Mouse (Mus musculus): Measurements from ENCODE around the gene Lamc1. TPM values are rescaled to one million over a fixed set of nuclear protein-coding genes. Genes with fewer than 3 reads are reported as not detected.

Gene Lamc1
- polyA plus RNA-seq, 1 experiment from 2014 or later: 14.5 TPM

- WGBS: 89% methylated on average over 3 of the region's 3 CpGs
- 0 out of 2 replicates have a peak, but pooled peaks cover 3% of the 10 kb centered on the region for H3K27me3 ChIP-seq
- no peak overlapping the region for H3K4me3 ChIP-seq
- no peak overlapping the region for H3K27ac ChIP-seq (replicated peaks)
- H3K4me1 ChIP-seq: peaks cover 14% of the 10 kb centered on the region
- H3K4me2 ChIP-seq (replicated peaks): no peak overlapping the region
- no peaks in the 10 kb centered on the region for H3K36me3 ChIP-seq
- H3K9me3 ChIP-seq: no peaks in the 10 kb centered on the region
- ATAC-seq (replicated peaks): no peak
- no peak overlapping the region for H3K9ac ChIP-seq (replicated peaks)
These were observed 135.2 kb downstream of the Lamc1 start for GRCm38 (mm10) chr1:153197316-153197850.

- no peak for ATAC-seq (replicated peaks)
- H3K36me3 ChIP-seq: no peaks in the 10 kb centered on the region
- 0 out of 2 replicates have a peak, but pooled peaks cover 3% of the 10 kb centered on the region for H3K27me3 ChIP-seq
- H3K9ac ChIP-seq (replicated peaks): no peak overlapping the region
- no peak overlapping the region for H3K4me2 ChIP-seq (replicated peaks)
- 87% methylated on average over 6 of the region's 6 CpGs for WGBS
- no peak overlapping the region for H3K27ac ChIP-seq (replicated peaks)
- peaks cover 15% of the 10 kb centered on the region for H3K4me1 ChIP-seq
- H3K9me3 ChIP-seq: no peaks in the 10 kb centered on the region
- no peak overlapping the region for H3K4me3 ChIP-seq
These were observed 139.6 kb downstream of the Lamc1 start for GRCm38 (mm10) chr1:153192945-153193344.

GRCm38 (mm10) chr1:153192379-153192778 lies 140.2 kb downstream of the Lamc1 start:
- Histone ChIP-seq H3K27me3 (0 out of 2 replicates have a peak, but pooled peaks cover 3% of the 10 kb centered on the region), H3K36me3 (no peaks in the 10 kb centered on the region), H3K4me3 (no peak overlapping the region), H3K9me3 (no peaks in the 10 kb centered on the region), H3K9ac (replicated peaks) (no peak overlapping the region), H3K4me2 (replicated peaks) (0 out of 2 replicates have a peak overlapping the region, but pooled peaks have one; percentile 8), H3K27ac (replicated peaks) (peak overlapping the region; percentile 67), H3K4me1 (peaks cover 15% of the 10 kb centered on the region)
- ATAC-seq (replicated peaks): peak; percentile 53
- 72% methylated on average over 4 of the region's 4 CpGs for WGBS

- H3K4me2 ChIP-seq (replicated peaks): 0 out of 2 replicates have a peak overlapping the region, but pooled peaks have one; percentile 9
- H3K27me3 ChIP-seq: peaks cover 5% of the 10 kb centered on the region; the same call in 1 of the 2 replicates
- WGBS: 1% methylated on average over 5 of the region's 5 CpGs
- ATAC-seq (replicated peaks): peak; percentile 78
- no peaks in the 10 kb centered on the region for H3K36me3 ChIP-seq
- H3K9me3 ChIP-seq: no peaks in the 10 kb centered on the region
- H3K27ac ChIP-seq (replicated peaks): peak overlapping the region; percentile 67
- H3K4me3 ChIP-seq: no peak overlapping the region
- no peak overlapping the region for H3K9ac ChIP-seq (replicated peaks)
- H3K4me1 ChIP-seq: peaks cover 15% of the 10 kb centered on the region
These were observed 140.7 kb downstream of the Lamc1 start for GRCm38 (mm10) chr1:153191943-153192329.

GRCm38 (mm10) chr1:153191237-153191942 lies 141.2 kb downstream of the Lamc1 start:
- Histone ChIP-seq H3K36me3 (no peaks in the 10 kb centered on the region), H3K4me3 (no peak overlapping the region), H3K9me3 (no peaks in the 10 kb centered on the region), H3K4me1 (peaks cover 15% of the 10 kb centered on the region), H3K27ac (replicated peaks) (peak overlapping the region; percentile 67), H3K9ac (replicated peaks) (no peak overlapping the region), H3K27me3 (peaks cover 5% of the 10 kb centered on the region; the same call in 1 of the 2 replicates), H3K4me2 (replicated peaks) (0 out of 2 replicates have a peak overlapping the region, but pooled peaks have one; percentile 9)
- ATAC-seq (replicated peaks): peak; percentile 59
- 39% methylated on average over 15 of the region's 15 CpGs for WGBS

- peaks cover 27% of the 10 kb centered on the region for H3K4me1 ChIP-seq
- H3K9ac ChIP-seq (replicated peaks): no peak overlapping the region
- H3K36me3 ChIP-seq: no peaks in the 10 kb centered on the region
- ATAC-seq (replicated peaks): no peak
- no peaks in the 10 kb centered on the region for H3K9me3 ChIP-seq
- H3K4me3 ChIP-seq: no peak overlapping the region
- peaks cover 21% of the 10 kb centered on the region for H3K27me3 ChIP-seq
- H3K4me2 ChIP-seq (replicated peaks): no peak overlapping the region
- no peak overlapping the region for H3K27ac ChIP-seq (replicated peaks)
- WGBS: 68% methylated on average over 3 of the region's 3 CpGs
These were observed 144.5 kb downstream of the Lamc1 start for GRCm38 (mm10) chr1:153188081-153188480.

GRCm38 (mm10) chr1:153185828-153186803 lies 146.5 kb downstream of the Lamc1 start, which contains the start of gene Lamc2:
Gene Lamc2, minus strand, starts transcription at chr1:153186447.
- peaks cover 21% of the 10 kb centered on the region for H3K27me3 ChIP-seq
- H3K4me1 ChIP-seq: peaks cover 13% of the 10 kb centered on the region
- H3K36me3 ChIP-seq: no peaks in the 10 kb centered on the region
- H3K9me3 ChIP-seq: no peaks in the 10 kb centered on the region
- H3K27ac ChIP-seq (replicated peaks): no peak within 1 kb of the TSS
- peak within 1 kb of the TSS; percentile 50 for H3K9ac ChIP-seq (replicated peaks)
- ATAC-seq (replicated peaks): peak; percentile 60; the same call in 1 of the 2 replicates
- H3K4me2 ChIP-seq (replicated peaks): peak within 1 kb of the TSS; percentile 82
- peak within 1 kb of the TSS; percentile 45 for H3K4me3 ChIP-seq
- WGBS: 3% methylated on average over 46 of the region's 46 CpGs

- H3K27me3 ChIP-seq: peaks cover 13% of the 10 kb centered on the region
- H3K4me1 ChIP-seq: peaks cover 13% of the 10 kb centered on the region
- peak; percentile 64 for ATAC-seq (replicated peaks)
- H3K9ac ChIP-seq (replicated peaks): no peak overlapping the region
- H3K4me3 ChIP-seq: no peak overlapping the region
- 52% methylated on average over 9 of the region's 9 CpGs for WGBS
- H3K36me3 ChIP-seq: no peaks in the 10 kb centered on the region
- H3K27ac ChIP-seq (replicated peaks): peak overlapping the region; percentile 59
- no peaks in the 10 kb centered on the region for H3K9me3 ChIP-seq
- no peak overlapping the region for H3K4me2 ChIP-seq (replicated peaks)
These were observed 151.8 kb downstream of the Lamc1 start for GRCm38 (mm10) chr1:153180586-153181289.

- H3K4me1 ChIP-seq: 0 out of 2 replicates have a peak, but pooled peaks cover 8% of the 10 kb centered on the region
- no peak overlapping the region for H3K9ac ChIP-seq (replicated peaks)
- H3K9me3 ChIP-seq: no peaks in the 10 kb centered on the region
- H3K27me3 ChIP-seq: peaks cover 9% of the 10 kb centered on the region
- WGBS: 68% methylated on average over 4 of the region's 4 CpGs
- no peak overlapping the region for H3K4me2 ChIP-seq (replicated peaks)
- peak overlapping the region; percentile 59 for H3K27ac ChIP-seq (replicated peaks)
- no peak for ATAC-seq (replicated peaks)
- no peak overlapping the region for H3K4me3 ChIP-seq
- no peaks in the 10 kb centered on the region for H3K36me3 ChIP-seq
These were observed 152.4 kb downstream of the Lamc1 start for GRCm38 (mm10) chr1:153180160-153180559.

GRCm38 (mm10) chr1:153174801-153175200 lies 157.8 kb downstream of the Lamc1 start:
- no peak for ATAC-seq (replicated peaks)
- no peak overlapping the region for H3K4me2 ChIP-seq (replicated peaks)
- WGBS: 67% methylated on average over 12 of the region's 12 CpGs

GRCm38 (mm10) chr1:153173276-153173675 lies 159.3 kb downstream of the Lamc1 start:
- H3K27ac ChIP-seq (replicated peaks): no peak overlapping the region
- no peaks in the 10 kb centered on the region for H3K36me3 ChIP-seq
- H3K9ac ChIP-seq (replicated peaks): no peak overlapping the region
- H3K4me1 ChIP-seq: no peaks in the 10 kb centered on the region
- H3K27me3 ChIP-seq: no peaks in the 10 kb centered on the region
- no peak overlapping the region for H3K4me2 ChIP-seq (replicated peaks)
- no peaks in the 10 kb centered on the region for H3K9me3 ChIP-seq
- no peak overlapping the region for H3K4me3 ChIP-seq
- ATAC-seq (replicated peaks): no peak
- 83% methylated on average over 3 of the region's 3 CpGs for WGBS

More at GRCm38 (mm10) chr1:153174801-153175200, 157.8 kb downstream of the Lamc1 start:
- Histone ChIP-seq H3K9me3 (no peaks in the 10 kb centered on the region), H3K4me1 (no peaks in the 10 kb centered on the region), H3K27me3 (no peaks in the 10 kb centered on the region), H3K9ac (replicated peaks) (no peak overlapping the region), H3K36me3 (no peaks in the 10 kb centered on the region), H3K4me3 (no peak overlapping the region), H3K27ac (replicated peaks) (no peak overlapping the region)

Measured in forebrain, embryonic 15.5 days (tissue).